Mouse (Mus musculus): Measurements from ENCODE around the gene Pax5. TPM values are rescaled to one million over a fixed set of nuclear protein-coding genes. Genes with fewer than 3 reads are reported as not detected.

Pax5 gene
- polyA plus RNA-seq, 1 experiment from 2014 or later: not detected

- ChIA-PET CTCF (no interaction called here), POLR2A (no interaction called here)
- DNase-seq (ENCODE audit: low read depth, low spot score) (no peak), ATAC-seq (no peak)
- in situ Hi-C loops (cut with MboI; ENCODE audit: low pct_unique_long_range_greater_than_20kb): no loop called here
- H3K27me3 ChIP-seq: peaks cover 69% of the 10 kb centered on the region
- no peak for TF ChIP-seq CTCF (IDR thresholded peaks at IDR 0.05)
These were observed 5.1 kb downstream of the Pax5 start for GRCm38 (mm10) chr4:44705151-44705550.

GRCm38 (mm10) chr4:44704369-44704745 lies 5.9 kb downstream of the Pax5 start:
- DNase-seq (ENCODE audit: low read depth, low spot score) (peak; percentile 9), ATAC-seq (no peak)
- in situ Hi-C loops (cut with MboI; ENCODE audit: low pct_unique_long_range_greater_than_20kb): no loop called here
- H3K27me3 ChIP-seq: peaks cover 71% of the 10 kb centered on the region
- TF ChIP-seq CTCF (IDR thresholded peaks at IDR 0.05): no peak
- CTCF ChIA-PET: no interaction called here
- POLR2A ChIA-PET: no interaction called here

GRCm38 (mm10) chr4:44703686-44704368 lies 6.5 kb downstream of the Pax5 start:
- no peak for DNase-seq (ENCODE audit: low read depth, low spot score)

GRCm38 (mm10) chr4:44702891-44703685 lies 7.2 kb downstream of the Pax5 start:
- no peak for TF ChIP-seq CTCF (IDR thresholded peaks at IDR 0.05)
- in situ Hi-C loops (cut with MboI; ENCODE audit: low pct_unique_long_range_greater_than_20kb): no loop called here
- POLR2A ChIA-PET: interaction anchor here (0.6 kb wide), 1 partner anchor 17 kb away, joined by 3 read pairs; no protein-coding TSS in a partner anchor
- ATAC-seq (no peak), DNase-seq (ENCODE audit: low read depth, low spot score) (no peak)
- CTCF ChIA-PET: no interaction called here
- peaks cover 72% of the 10 kb centered on the region for H3K27me3 ChIP-seq

More at GRCm38 (mm10) chr4:44703686-44704368, 6.5 kb downstream of the Pax5 start:
- CTCF ChIA-PET: no interaction called here
- no peak for ATAC-seq
- peaks cover 72% of the 10 kb centered on the region for H3K27me3 ChIP-seq
- POLR2A ChIA-PET: interaction anchor here (0.6 kb wide), 1 partner anchor 18 kb away, joined by 3 read pairs; no protein-coding TSS in a partner anchor
- in situ Hi-C loops (cut with MboI; ENCODE audit: low pct_unique_long_range_greater_than_20kb): no loop called here
- no peak for TF ChIP-seq CTCF (IDR thresholded peaks at IDR 0.05)

GRCm38 (mm10) chr4:44702011-44702527 lies 8.2 kb downstream of the Pax5 start:
- TF ChIP-seq CTCF (IDR thresholded peaks at IDR 0.05): no peak
- H3K27me3 ChIP-seq: peaks cover 76% of the 10 kb centered on the region
- ATAC-seq (no peak), DNase-seq (ENCODE audit: low read depth, low spot score) (no peak)
- POLR2A ChIA-PET: no interaction called here
- CTCF ChIA-PET: no interaction called here
- in situ Hi-C loops (cut with MboI; ENCODE audit: low pct_unique_long_range_greater_than_20kb): no loop called here

GRCm38 (mm10) chr4:44701513-44701912 lies 8.8 kb downstream of the Pax5 start:
- ChIA-PET POLR2A (no interaction called here), CTCF (no interaction called here)
- in situ Hi-C loops (cut with MboI; ENCODE audit: low pct_unique_long_range_greater_than_20kb): no loop called here
- DNase-seq (ENCODE audit: low read depth, low spot score) (no peak), ATAC-seq (no peak)
- TF ChIP-seq CTCF (IDR thresholded peaks at IDR 0.05): no peak
- peaks cover 77% of the 10 kb centered on the region for H3K27me3 ChIP-seq

GRCm38 (mm10) chr4:44696676-44697075 lies 13.6 kb downstream of the Pax5 start:
- CTCF ChIA-PET: no interaction called here

GRCm38 (mm10) chr4:44694369-44694768 lies 15.9 kb downstream of the Pax5 start:
- H3K27me3 ChIP-seq: peaks cover 45% of the 10 kb centered on the region
- DNase-seq (ENCODE audit: low read depth, low spot score) (no peak), ATAC-seq (no peak)
- ChIA-PET POLR2A (no interaction called here), CTCF (no interaction called here)
- in situ Hi-C loops (cut with MboI; ENCODE audit: low pct_unique_long_range_greater_than_20kb): no loop called here
- no peak for TF ChIP-seq CTCF (IDR thresholded peaks at IDR 0.05)

More at GRCm38 (mm10) chr4:44696676-44697075, 13.6 kb downstream of the Pax5 start:
- no peak for ATAC-seq
- no peak for TF ChIP-seq CTCF (IDR thresholded peaks at IDR 0.05)
- DNase-seq (ENCODE audit: low read depth, low spot score): no peak
- peaks cover 52% of the 10 kb centered on the region for H3K27me3 ChIP-seq
- in situ Hi-C loops (cut with MboI; ENCODE audit: low pct_unique_long_range_greater_than_20kb): no loop called here
- POLR2A ChIA-PET: interaction anchor here (0.6 kb wide), 1 partner anchor 33 kb away, joined by 4 read pairs; no protein-coding TSS in a partner anchor

- no peak for TF ChIP-seq CTCF (IDR thresholded peaks at IDR 0.05)
- in situ Hi-C loops (cut with MboI; ENCODE audit: low pct_unique_long_range_greater_than_20kb): no loop called here
- CTCF ChIA-PET: no interaction called here
- no peak for DNase-seq (ENCODE audit: low read depth, low spot score)
- POLR2A ChIA-PET: no interaction called here
- peaks cover 26% of the 10 kb centered on the region for H3K27me3 ChIP-seq
- ATAC-seq: no peak
These were observed 24.7 kb downstream of the Pax5 start for GRCm38 (mm10) chr4:44685582-44685981.

- ChIA-PET POLR2A (no interaction called here), CTCF (no interaction called here)
- in situ Hi-C loops (cut with MboI; ENCODE audit: low pct_unique_long_range_greater_than_20kb): no loop called here
- DNase-seq (ENCODE audit: low read depth, low spot score): no peak
- H3K27me3 ChIP-seq: peaks cover 11% of the 10 kb centered on the region
- ATAC-seq: no peak
- TF ChIP-seq CTCF (IDR thresholded peaks at IDR 0.05): no peak
These were observed 29.9 kb downstream of the Pax5 start for GRCm38 (mm10) chr4:44680242-44680897.

- DNase-seq (ENCODE audit: low read depth, low spot score) (no peak), ATAC-seq (no peak)
- TF ChIP-seq CTCF (IDR thresholded peaks at IDR 0.05): no peak
- POLR2A ChIA-PET: no interaction called here
- in situ Hi-C loops (cut with MboI; ENCODE audit: low pct_unique_long_range_greater_than_20kb): no loop called here
- peaks cover 8% of the 10 kb centered on the region for H3K27me3 ChIP-seq
- CTCF ChIA-PET: no interaction called here
These were observed 31.6 kb downstream of the Pax5 start for GRCm38 (mm10) chr4:44678641-44679040.
